12 mouse cellular contexts compared by ENCODE assay signal in genomic region chr12:80833541-80833940, GRCm38 (mm10). TPM values are rescaled to one million over a fixed set of nuclear protein-coding genes. Genes with fewer than 3 reads are reported as not detected.
A peak's percentile ranks its signal among the peaks of the same experiment; 100 is the strongest.
DNase-seq lines count a peak whose midpoint lies in the region; ATAC-seq and TF ChIP-seq lines count a peak whose summit lies in the region.
"Had no signal": no experiment of that assay in that cellular context is flagged by ENCODE, and none has a peak within 500 bp of the region (broad histone marks: within the 10 kb centered on the region; RNA-seq: fewer than 3 reads in every experiment).

No protein-coding gene starts in this region.

- H3K4me1 ChIP-seq in intestine, embryonic 16.5 days (ENCODE audit: control insufficient read depth, insufficient read depth, low read length), result peaks cover 27% of the 10 kb centered on the region
- peaks cover 15% of the 10 kb centered on the region; the same call in 1 of the 2 replicates for H3K4me1 ChIP-seq in intestine, embryonic 15.5 days (replicated peaks)
- peaks cover 8% of the 10 kb centered on the region for H3K4me1 ChIP-seq in cortical plate, adult 2 months (ENCODE audit: control insufficient read depth, insufficient read depth, low read length)
- H3K4me1 ChIP-seq in midbrain, postnatal 0 days (ENCODE audit: insufficient read depth, low read length), result 0 out of 2 replicates have a peak, but pooled peaks cover 4% of the 10 kb centered on the region
- H3K4me1 ChIP-seq in hindbrain, embryonic 12.5 days, result 0 out of 2 replicates have a peak, but pooled peaks cover 2% of the 10 kb centered on the region

- H3K27ac ChIP-seq in intestine, embryonic 16.5 days (ENCODE audit: low read length), result no peak overlapping the region
- H3K27ac ChIP-seq in intestine, embryonic 15.5 days, result no peak overlapping the region
- H3K27ac ChIP-seq in cortical plate, adult 2 months (ENCODE audit: insufficient read depth, low read length), result peak overlapping the region; percentile 70; the same call in 1 of the 2 replicates
- no peak overlapping the region for H3K27ac ChIP-seq in midbrain, postnatal 0 days (ENCODE audit: low read depth, low read length)
- no peak overlapping the region for H3K27ac ChIP-seq in hindbrain, embryonic 12.5 days
- H3K27ac ChIP-seq: liver, embryonic 14.5 days had no signal

- H3K36me3 ChIP-seq in intestine, embryonic 16.5 days (ENCODE audit: control insufficient read depth, insufficient read depth, low read length), result 0 out of 2 replicates have a peak, but pooled peaks cover 2% of the 10 kb centered on the region
- no peaks in the 10 kb centered on the region for H3K36me3 ChIP-seq in intestine, embryonic 15.5 days
- no peaks in the 10 kb centered on the region for H3K36me3 ChIP-seq in midbrain, postnatal 0 days (ENCODE audit: insufficient read depth, low read length)
- no peaks in the 10 kb centered on the region for H3K36me3 ChIP-seq in hindbrain, embryonic 12.5 days

- no peak overlapping the region for H3K4me3 ChIP-seq in intestine, embryonic 16.5 days (ENCODE audit: low read length)
- no peak overlapping the region for H3K4me3 ChIP-seq in intestine, embryonic 15.5 days (replicated peaks)
- H3K4me3 ChIP-seq in cortical plate, adult 2 months (ENCODE audit: insufficient read depth, low read length), result no peak overlapping the region
- H3K4me3 ChIP-seq in midbrain, postnatal 0 days (ENCODE audit: low read depth, low read length), result no peak overlapping the region
- H3K4me3 ChIP-seq in hindbrain, embryonic 12.5 days, result no peak overlapping the region

- no peak for TF ChIP-seq POLR2A in cortical plate, adult 2 months (IDR thresholded peaks at IDR 0.05; ENCODE audit: extremely low read depth, insufficient read depth, low read length)

- no peak overlapping the region for H3K9ac ChIP-seq in intestine, embryonic 16.5 days (ENCODE audit: low read depth, low read length)
- no peak overlapping the region for H3K9ac ChIP-seq in intestine, embryonic 15.5 days
- no peak overlapping the region for H3K9ac ChIP-seq in midbrain, postnatal 0 days (replicated peaks; ENCODE audit: low read length, poor library complexity, severe bottlenecking)
- H3K9ac ChIP-seq in hindbrain, embryonic 12.5 days, result no peak overlapping the region
- H3K9ac ChIP-seq: liver, embryonic 14.5 days had no signal

- no peaks in the 10 kb centered on the region for H3K27me3 ChIP-seq in intestine, embryonic 16.5 days (replicated peaks; ENCODE audit: control insufficient read depth, insufficient read depth, low read length)
- H3K27me3 ChIP-seq in intestine, embryonic 15.5 days (replicated peaks), result no peaks in the 10 kb centered on the region
- H3K27me3 ChIP-seq in midbrain, postnatal 0 days (ENCODE audit: insufficient read depth, low read length), result no peaks in the 10 kb centered on the region
- no peaks in the 10 kb centered on the region for H3K27me3 ChIP-seq in hindbrain, embryonic 12.5 days

- H3K4me2 ChIP-seq in intestine, embryonic 16.5 days (ENCODE audit: low read depth, low read length), result no peak overlapping the region
- no peak overlapping the region for H3K4me2 ChIP-seq in intestine, embryonic 15.5 days (replicated peaks)
- no peak overlapping the region for H3K4me2 ChIP-seq in midbrain, postnatal 0 days (ENCODE audit: low read depth, low read length, poor library complexity, severe bottlenecking)
- H3K4me2 ChIP-seq in hindbrain, embryonic 12.5 days (replicated peaks), result no peak overlapping the region

- peak; percentile 54 for ATAC-seq in intestine, embryonic 16.5 days
- no peak for ATAC-seq in intestine, embryonic 15.5 days
- no peak for ATAC-seq in midbrain, postnatal 0 days (ENCODE audit: low FRiP score)
- ATAC-seq in hindbrain, embryonic 12.5 days (ENCODE audit: low FRiP score), result no peak

- TF ChIP-seq CTCF in cortical plate, adult 2 months (IDR thresholded peaks at IDR 0.05; ENCODE audit: extremely low read depth, insufficient read depth, low read length), result no peak
- no peak for TF ChIP-seq CTCF in midbrain, postnatal 0 days (IDR thresholded peaks at IDR 0.05)

- 51% methylated on average over 2 of the region's 2 CpGs for WGBS in intestine, embryonic 16.5 days
- WGBS in intestine, embryonic 15.5 days, result 42% methylated on average over 2 of the region's 2 CpGs
- 71% methylated on average over 2 of the region's 2 CpGs for WGBS in midbrain, postnatal 0 days
- WGBS in hindbrain, embryonic 12.5 days, result 77% methylated on average over 2 of the region's 2 CpGs

- H3K9me3 ChIP-seq in intestine, embryonic 16.5 days (ENCODE audit: control insufficient read depth, low read length), result no peaks in the 10 kb centered on the region
- H3K9me3 ChIP-seq in intestine, embryonic 15.5 days, result no peaks in the 10 kb centered on the region
- no peaks in the 10 kb centered on the region for H3K9me3 ChIP-seq in midbrain, postnatal 0 days (ENCODE audit: low read length)
- no peaks in the 10 kb centered on the region for H3K9me3 ChIP-seq in hindbrain, embryonic 12.5 days (replicated peaks)

- DNase-seq in CD4-positive, CD25-positive, alpha-beta regulatory T cell, adult 2 months (ENCODE audit: low read depth, low spot score), result peak; percentile 55
- peak; percentile 81 for DNase-seq in lung, postnatal 25 days (ENCODE audit: low spot score)
- no peak for DNase-seq in midbrain, postnatal 0 days (ENCODE audit: low spot score)
- no peak for DNase-seq in kidney, postnatal 10 days
- DNase-seq: adrenal gland, adult 8-10 months; right cerebral cortex, postnatal 4 days; thymus, adult 2 months had no signal

RNA-seq across cellular contexts. Expression of gene Susd6, which starts 43.2 kb away (rescaled TPM):
- polyA plus RNA-seq in intestine, embryonic 16.5 days (2015; fragmentation: Nextera tagmentation; extraction: Ambion mirVana), result 16.4 and 20.0 TPM in 2 replicates
- 16.9 and 18.7 TPM in 2 replicates for polyA plus RNA-seq in intestine, embryonic 15.5 days (2015; fragmentation: Nextera tagmentation; extraction: Ambion mirVana)
- 24.8 and 26.4 TPM in 2 replicates for polyA plus RNA-seq in cortical plate, adult 2 months (2012; rRNA removed)
- 17.3 and 22.5 TPM in 2 replicates for total RNA-seq in midbrain, postnatal 0 days (2014; rRNA removed)
- 6.4 and 7.4 TPM in 2 replicates for polyA plus RNA-seq in midbrain, postnatal 0 days (2015; fragmentation: Nextera tagmentation; extraction: Ambion mirVana)
- polyA plus RNA-seq in hindbrain, embryonic 12.5 days (2016; fragmentation: Nextera tagmentation; extraction: Ambion mirVana), result 18.8 and 19.3 TPM in 2 replicates

Comparison
In these comparisons a context has a peak if more than half of its experiments do, and no peak if none do; other contexts are left out.
1. DNase-seq: peak in CD4-positive, CD25-positive, alpha-beta regulatory T cell, adult 2 months (single experiment) and lung, postnatal 25 days (single experiment); none in midbrain, postnatal 0 days (single experiment) and kidney, postnatal 10 days (single experiment).